Mouse (Mus musculus): ENCODE measurements at regions not wholly inside any gene's neighbourhood (a gene's known extent, or its start where the extent isn't known, plus 50 kb on each side); places are given as distances from the start of the nearest gene placed in this dataset.

DNA sequence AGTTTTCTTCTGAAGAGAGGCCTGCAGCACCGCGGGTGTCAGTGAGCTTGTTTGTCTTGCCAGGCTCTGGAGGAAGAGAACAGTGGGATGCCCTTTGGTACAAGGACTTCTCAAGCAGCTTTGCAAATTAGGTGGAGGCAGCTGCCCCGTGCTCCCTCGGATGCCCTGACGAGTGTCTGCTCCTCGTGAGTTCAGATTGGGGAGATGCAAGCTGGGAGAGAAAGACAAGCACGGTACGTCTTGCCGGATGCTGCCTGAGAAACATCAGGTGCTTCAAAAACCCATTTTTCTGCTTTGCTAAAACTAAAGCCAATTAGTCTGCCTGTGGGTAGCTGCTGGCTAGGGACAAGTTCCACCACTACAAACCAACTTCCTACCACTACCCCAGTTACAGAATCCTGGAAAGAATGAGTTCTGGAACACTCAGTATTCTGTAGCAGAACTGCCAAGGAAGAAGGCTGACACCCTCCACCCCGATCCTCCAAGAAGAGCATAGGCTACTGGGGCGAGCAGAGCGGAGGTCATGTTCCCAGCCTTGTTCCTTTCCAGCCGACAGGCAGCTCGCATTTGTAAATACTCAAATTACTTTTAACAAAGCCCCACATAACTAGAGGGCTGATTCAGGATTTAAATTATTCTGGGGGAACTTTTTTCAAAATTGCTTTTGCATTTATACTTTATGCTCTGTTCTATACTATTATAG is 245.3 kb downstream of the Rngtt start:
- no peak for TF ChIP-seq CTCF (IDR thresholded peaks at IDR 0.05; ENCODE audit: low read depth)
- no peak for TF ChIP-seq EP300 (IDR thresholded peaks at IDR 0.05; ENCODE audit: low read depth)
